Mouse (Mus musculus) cerebellum, adult 2 months (tissue): ENCODE data around the gene Ccdc136.
"Not testable (repeated sequence)": the region's sequence is repeated elsewhere in the genome, so short reads cannot be mapped to it uniquely, and the experiment has no call there.

Source experiments
- CTCF ChIP-seq: fragments of 200-500 bp; IDR thresholded peaks from 2 replicates; pipeline ENCODE4 v1.5.1; 2011; ENCODE audit warnings: low read depth, mild to moderate bottlenecking, control low read depth, low read length, moderate library complexity, borderline replicate concordance; ENCODE audit not compliant: insufficient read depth
- POLR2A ChIP-seq: fragments of 200-500 bp; IDR thresholded peaks from 2 replicates; pipeline ENCODE4 v1.6.1; 2011; ENCODE audit warnings: low read length, control low read depth, borderline replicate concordance; ENCODE audit not compliant: insufficient read depth

GRCm38 (mm10) chr6:29346512-29346911 lies 49.6 kb upstream of the Ccdc136 start:
- not testable (repeated sequence) for TF ChIP-seq CTCF, POLR2A
